Comparison of ENCODE assay signal across 8 mouse cellular contexts in the genomic region with DNA sequence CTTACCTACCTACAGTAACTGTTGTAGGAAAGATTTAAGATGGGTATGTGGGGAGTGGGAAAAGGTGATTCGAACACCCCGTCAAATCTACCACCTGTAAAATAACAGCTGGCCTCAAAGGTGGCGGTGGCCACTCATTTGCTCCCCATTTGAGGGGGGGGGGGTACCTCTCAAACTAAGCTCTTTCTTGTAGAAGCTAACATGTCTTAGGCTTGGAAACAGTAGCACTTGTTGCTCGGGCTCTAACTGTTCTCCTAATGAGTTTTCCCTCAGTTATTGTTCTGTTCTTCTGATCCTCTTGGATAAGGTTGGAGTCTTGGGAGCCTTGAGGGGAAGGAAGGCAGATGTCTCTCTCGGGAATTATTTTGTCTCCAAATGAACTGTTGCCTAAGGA. TPM values are rescaled to one million over a fixed set of nuclear protein-coding genes. Genes with fewer than 3 reads are reported as not detected.
DNase-seq lines count a peak whose midpoint lies in the region; ATAC-seq and TF ChIP-seq lines count a peak whose summit lies in the region.

No protein-coding gene starts in this region.

- peak overlapping the region; percentile 87 for H3K27ac ChIP-seq in lung, embryonic 15.5 days
- H3K27ac ChIP-seq in embryonic facial prominence, embryonic 13.5 days, result peak overlapping the region; percentile 92
- peak overlapping the region; percentile 84 for H3K27ac ChIP-seq in limb, embryonic 14.5 days (replicated peaks; ENCODE audit: low read depth, low read length)

- peak overlapping the region; percentile 40 for H3K9ac ChIP-seq in lung, embryonic 15.5 days
- H3K9ac ChIP-seq in embryonic facial prominence, embryonic 13.5 days, result peak overlapping the region; percentile 68
- H3K9ac ChIP-seq in limb, embryonic 14.5 days (ENCODE audit: low read depth, low read length, severe bottlenecking), result peak overlapping the region; percentile 58

- DNase-seq in lung, adult 18-20 months, result no peak
- no peak for DNase-seq in limb, embryonic 14.5 days (ENCODE audit: low spot score)
- DNase-seq in splenic B cell, adult 2 months (ENCODE audit: low read depth, low spot score), result peak; percentile 9
- no peak for DNase-seq in ovary, postnatal 36 days (ENCODE audit: low spot score)
- no peak for DNase-seq in urinary bladder, postnatal 14 days (ENCODE audit: low spot score)
- no peak for DNase-seq in urinary bladder, adult 18-20 months (ENCODE audit: low spot score in 2 of 2)

- peak overlapping the region; percentile 47 for H3K4me3 ChIP-seq in lung, embryonic 15.5 days
- H3K4me3 ChIP-seq in embryonic facial prominence, embryonic 13.5 days, result peak overlapping the region; percentile 53
- H3K4me3 ChIP-seq in limb, embryonic 14.5 days (replicated peaks; ENCODE audit: low read length), result peak overlapping the region; percentile 39

- H3K36me3 ChIP-seq in lung, embryonic 15.5 days, result peaks cover 25% of the 10 kb centered on the region
- peaks cover 29% of the 10 kb centered on the region for H3K36me3 ChIP-seq in embryonic facial prominence, embryonic 13.5 days
- H3K36me3 ChIP-seq in limb, embryonic 14.5 days (ENCODE audit: control insufficient read depth, insufficient read depth, low read length), result peaks cover 27% of the 10 kb centered on the region
- H3K36me3 ChIP-seq in splenic B cell, adult 2 months (ENCODE audit: control insufficient read depth, insufficient read depth, low read length, poor library complexity, severe bottlenecking), result peaks cover 6% of the 10 kb centered on the region; the same call in 1 of the 2 replicates

- H3K4me1 ChIP-seq in lung, embryonic 15.5 days, result peaks cover 18% of the 10 kb centered on the region
- H3K4me1 ChIP-seq in embryonic facial prominence, embryonic 13.5 days, result peaks cover 6% of the 10 kb centered on the region
- peaks cover 9% of the 10 kb centered on the region for H3K4me1 ChIP-seq in limb, embryonic 14.5 days (ENCODE audit: control insufficient read depth, insufficient read depth, low read length)

- 4% methylated on average over 5 of the region's 5 CpGs for WGBS in lung, embryonic 15.5 days
- 10% methylated on average over 5 of the region's 5 CpGs for WGBS in embryonic facial prominence, embryonic 13.5 days
- WGBS in limb, embryonic 14.5 days, result 5% methylated on average over 5 of the region's 5 CpGs

- H3K4me2 ChIP-seq in lung, embryonic 15.5 days, result peak overlapping the region; percentile 68
- peak overlapping the region; percentile 66 for H3K4me2 ChIP-seq in embryonic facial prominence, embryonic 13.5 days
- H3K4me2 ChIP-seq in limb, embryonic 14.5 days (replicated peaks; ENCODE audit: low read depth, low read length, severe bottlenecking), result peak overlapping the region; percentile 78

- H3K9me3 ChIP-seq in lung, embryonic 15.5 days, result no peaks in the 10 kb centered on the region
- H3K9me3 ChIP-seq in embryonic facial prominence, embryonic 13.5 days, result no peaks in the 10 kb centered on the region
- H3K9me3 ChIP-seq in limb, embryonic 14.5 days (ENCODE audit: control insufficient read depth, low read length), result no peaks in the 10 kb centered on the region

- ATAC-seq in lung, embryonic 15.5 days (ENCODE audit: borderline replicate concordance, extremely low read depth, low FRiP score, low TSS enrichment), result no peak
- no peak; the same call in 1 of the 2 replicates for ATAC-seq in embryonic facial prominence, embryonic 13.5 days (ENCODE audit: insufficient number of reproducible peaks, insufficient read depth, low FRiP score, low TSS enrichment, low read depth)
- ATAC-seq in limb, embryonic 14.5 days (ENCODE audit: low FRiP score, low read depth), result no peak

- no peak for TF ChIP-seq POLR2A in limb, embryonic 14.5 days (IDR thresholded peaks at IDR 0.05; ENCODE audit: borderline replicate concordance, extremely low read depth, insufficient read depth, insufficient read length)

- no peaks in the 10 kb centered on the region for H3K27me3 ChIP-seq in lung, embryonic 15.5 days
- no peaks in the 10 kb centered on the region for H3K27me3 ChIP-seq in embryonic facial prominence, embryonic 13.5 days
- H3K27me3 ChIP-seq in limb, embryonic 14.5 days (ENCODE audit: control insufficient read depth, insufficient read depth, low read length), result no peaks in the 10 kb centered on the region
- no peaks in the 10 kb centered on the region for H3K27me3 ChIP-seq in splenic B cell, adult 2 months (ENCODE audit: control insufficient read depth, insufficient read depth, low read length, poor library complexity, severe bottlenecking)

RNA-seq across cellular contexts. Expression of a gene that starts 23.4 kb away (rescaled TPM):
- 25.5 and 26.3 TPM in 2 replicates for polyA plus RNA-seq in lung, embryonic 15.5 days (2015; fragmentation: Nextera tagmentation; extraction: Ambion mirVana)
- polyA plus RNA-seq in embryonic facial prominence, embryonic 13.5 days (2015; fragmentation: Nextera tagmentation; extraction: Ambion mirVana), result 32.1 and 32.3 TPM in 2 replicates
- polyA plus RNA-seq in limb, embryonic 14.5 days (2012; rRNA removed), result 31.2 and 39.3 TPM in 2 replicates
- polyA plus RNA-seq in limb, embryonic 14.5 days (2014; fragmentation: Nextera tagmentation; extraction: Ambion mirVana), result 18.8 and 24.8 TPM in 2 replicates

RNA-seq across cellular contexts. Expression of a gene that starts 31.3 kb away (rescaled TPM):
- 0.30 and 0.66 TPM in 2 replicates for polyA plus RNA-seq in lung, embryonic 15.5 days (2015; fragmentation: Nextera tagmentation; extraction: Ambion mirVana)
- 0.30 and 0.61 TPM in 2 replicates for polyA plus RNA-seq in embryonic facial prominence, embryonic 13.5 days (2015; fragmentation: Nextera tagmentation; extraction: Ambion mirVana)
- 0.98 and 1.1 TPM in 2 replicates for polyA plus RNA-seq in limb, embryonic 14.5 days (2012; rRNA removed)
- not detected in 2 replicates for polyA plus RNA-seq in limb, embryonic 14.5 days (2014; fragmentation: Nextera tagmentation; extraction: Ambion mirVana)
